Mouse (Mus musculus) embryonic fibroblast, embryonic 13.5 days (primary cell): Measurements from ENCODE around the gene Unc5cl. TPM values are rescaled to one million over a fixed set of nuclear protein-coding genes. Genes with fewer than 3 reads are reported as not detected.

Experiments
- H3K27ac ChIP-seq: 2 replicates; pipeline ENCODE4 v1.5.1; 2012; ENCODE audit warnings: low read length, control low read depth, inconsistent platforms; ENCODE audit not compliant: insufficient read depth
- H3K4me1 ChIP-seq: 2 replicates; pipeline ENCODE4 v1.6.1; 2011; ENCODE audit warnings: low read length; ENCODE audit not compliant: control insufficient read depth, insufficient read depth
- H3K4me3 ChIP-seq: 2 replicates; pipeline ENCODE4 v1.5.1; 2011; ENCODE audit warnings: mild to moderate bottlenecking, control low read depth, low read length; ENCODE audit not compliant: insufficient read depth
- CTCF ChIP-seq: IDR thresholded peaks from 2 replicates; pipeline ENCODE4 v1.5.1; 2011; ENCODE audit warnings: mild to moderate bottlenecking, control low read depth, low read length, moderate library complexity, borderline replicate concordance; ENCODE audit not compliant: insufficient read depth
- POLR2A ChIP-seq: IDR thresholded peaks from 2 replicates; pipeline ENCODE4 v1.6.1; 2011; ENCODE audit warnings: low read depth, mild to moderate bottlenecking, control low read depth, low read length, moderate library complexity
- polyA plus RNA-seq: library from polyadenylated mRNA; stranded (reverse); fragments of >200 nt; gene quantifications from 2 replicates; pipeline ENCODE4 v1.2.4, GENCODE M21; 2011; ENCODE audit warnings: low read depth; ENCODE audit not compliant: missing spikeins, insufficient read length

The Unc5cl gene
- polyA plus RNA-seq, 1 experiment, result not detected

DNA sequence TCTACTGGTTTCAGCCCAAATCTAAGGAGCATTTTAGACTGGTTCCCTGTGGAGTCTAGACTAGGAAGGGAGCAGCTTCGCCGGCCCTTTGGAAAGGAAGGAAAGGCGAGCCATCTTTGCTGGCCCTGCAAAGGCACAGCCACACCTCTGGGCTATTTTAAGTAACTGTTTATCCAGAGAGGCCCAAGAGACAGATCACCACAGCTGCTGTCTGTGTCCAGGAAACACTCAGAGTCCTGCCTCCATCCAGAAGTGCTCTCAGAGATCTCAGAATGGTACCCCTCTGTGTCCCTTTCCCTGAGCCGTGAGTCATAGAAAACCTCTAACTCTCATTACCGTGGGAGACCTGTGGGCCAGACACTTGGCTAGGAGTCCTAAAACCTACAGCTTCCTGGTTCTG is 24.3 kb upstream of the Unc5cl start:
- Histone ChIP-seq H3K27ac (no peak overlapping the region), H3K4me1 (no peaks in the 10 kb centered on the region), H3K4me3 (no peak overlapping the region)
- TF ChIP-seq CTCF (no peak), POLR2A (no peak)

DNA sequence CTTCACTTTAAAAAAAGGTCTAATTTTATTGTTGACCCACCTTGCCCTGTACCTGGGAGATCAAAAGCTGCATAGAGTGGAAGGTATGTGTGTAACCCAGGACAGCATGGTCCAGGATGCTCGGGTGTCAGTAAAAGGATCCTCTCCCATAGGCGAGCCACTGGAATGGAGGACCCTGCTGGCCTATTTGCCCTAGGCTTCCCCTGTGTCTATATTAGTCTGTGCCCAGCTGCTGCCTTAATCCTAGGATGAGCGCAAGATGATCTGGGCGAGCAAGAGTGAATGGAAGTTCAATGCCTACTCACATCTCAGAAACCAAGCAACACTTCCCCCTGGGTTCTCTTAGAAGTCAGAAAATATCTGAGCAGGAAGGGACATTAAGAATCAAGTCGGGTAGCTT is 23.6 kb upstream of the Unc5cl start:
- Histone ChIP-seq H3K4me3 (no peak overlapping the region), H3K27ac (no peak overlapping the region), H3K4me1 (no peaks in the 10 kb centered on the region)
- TF ChIP-seq CTCF (no peak), POLR2A (no peak)

DNA sequence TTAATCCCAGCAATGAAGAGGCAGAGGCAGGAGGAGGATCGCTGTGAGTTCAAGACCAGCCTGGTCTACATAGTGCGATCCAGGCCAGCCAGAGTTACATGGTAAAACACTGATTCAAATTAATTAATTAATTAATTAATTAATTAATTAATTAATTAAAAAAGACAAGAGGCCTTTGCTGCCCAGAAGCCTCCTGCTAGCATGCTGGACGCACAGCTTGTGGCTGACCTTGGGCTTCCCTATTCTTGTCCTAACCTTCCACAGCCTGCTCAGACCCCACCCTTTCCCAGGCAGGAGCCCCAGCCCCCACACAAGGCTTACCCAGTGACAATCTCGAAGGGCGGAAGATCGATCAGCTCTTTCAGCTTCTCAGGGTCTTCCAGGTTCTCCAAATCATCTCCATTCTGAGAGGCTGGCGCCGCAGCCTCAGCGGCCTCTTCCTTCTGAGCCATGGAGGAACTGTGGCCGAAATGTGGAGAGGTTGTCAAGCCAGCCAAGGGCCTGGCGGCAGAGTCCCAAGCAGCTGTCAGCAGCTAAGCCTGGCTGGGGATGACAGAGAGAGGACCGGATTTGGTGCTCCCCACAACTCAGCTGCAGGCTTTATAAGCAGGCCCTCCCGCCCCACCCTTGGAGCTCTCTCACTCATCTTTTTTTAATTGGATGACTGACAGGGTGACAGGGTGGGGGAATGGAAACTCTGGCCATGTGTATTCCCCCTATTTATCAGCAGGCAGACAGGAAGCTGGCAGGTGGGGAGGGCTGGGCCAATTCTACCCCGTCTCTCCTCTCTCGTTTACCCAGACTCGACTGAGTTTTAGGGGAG is 22.3 kb upstream of the Unc5cl start, which contains the start of gene Apobec2:
Apobec2 (minus strand) TSS at position 773 of the 823 bp plus-strand sequence.
- no peak for TF ChIP-seq CTCF
- TF ChIP-seq POLR2A, result no peak
- Histone ChIP-seq H3K4me3 (no peak within 1 kb of the TSS), H3K27ac (no peak within 1 kb of the TSS), H3K4me1 (no peaks in the 10 kb centered on the region)

DNA sequence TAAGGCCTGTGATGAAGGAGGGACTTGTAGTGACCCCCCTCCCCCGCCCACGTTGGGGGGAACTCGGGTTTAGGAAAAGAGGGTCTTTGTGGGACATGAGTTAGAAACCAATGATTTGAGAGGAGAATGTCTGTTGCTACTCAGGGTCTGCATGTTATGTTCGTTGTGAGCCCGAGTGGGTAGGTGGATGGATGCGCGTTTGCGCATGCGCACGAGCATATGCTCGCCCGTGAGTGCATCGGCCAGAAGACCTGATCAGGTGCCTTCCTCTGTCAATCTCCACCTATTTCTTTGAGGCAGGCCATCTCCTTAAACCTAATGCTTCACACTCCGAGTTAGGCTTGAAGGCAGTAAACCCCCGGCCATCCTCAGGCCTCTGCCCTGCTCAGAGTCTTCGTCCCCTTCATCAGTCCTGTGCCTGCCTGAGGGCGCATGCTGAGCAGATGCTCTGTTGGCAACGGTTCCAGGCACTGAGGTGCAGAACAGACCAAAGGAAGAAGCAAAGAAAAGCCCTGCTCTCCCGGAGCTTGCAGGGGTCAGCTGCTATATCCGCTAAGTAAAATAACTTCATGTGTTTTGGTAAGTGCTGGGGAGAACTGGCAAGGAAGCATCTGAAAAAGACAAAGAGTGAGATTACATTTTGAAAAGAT is 21.6 kb upstream of the Unc5cl start:
- Histone ChIP-seq H3K27ac (no peak overlapping the region), H3K4me1 (no peaks in the 10 kb centered on the region), H3K4me3 (no peak overlapping the region)
- TF ChIP-seq POLR2A (no peak), CTCF (no peak)

DNA sequence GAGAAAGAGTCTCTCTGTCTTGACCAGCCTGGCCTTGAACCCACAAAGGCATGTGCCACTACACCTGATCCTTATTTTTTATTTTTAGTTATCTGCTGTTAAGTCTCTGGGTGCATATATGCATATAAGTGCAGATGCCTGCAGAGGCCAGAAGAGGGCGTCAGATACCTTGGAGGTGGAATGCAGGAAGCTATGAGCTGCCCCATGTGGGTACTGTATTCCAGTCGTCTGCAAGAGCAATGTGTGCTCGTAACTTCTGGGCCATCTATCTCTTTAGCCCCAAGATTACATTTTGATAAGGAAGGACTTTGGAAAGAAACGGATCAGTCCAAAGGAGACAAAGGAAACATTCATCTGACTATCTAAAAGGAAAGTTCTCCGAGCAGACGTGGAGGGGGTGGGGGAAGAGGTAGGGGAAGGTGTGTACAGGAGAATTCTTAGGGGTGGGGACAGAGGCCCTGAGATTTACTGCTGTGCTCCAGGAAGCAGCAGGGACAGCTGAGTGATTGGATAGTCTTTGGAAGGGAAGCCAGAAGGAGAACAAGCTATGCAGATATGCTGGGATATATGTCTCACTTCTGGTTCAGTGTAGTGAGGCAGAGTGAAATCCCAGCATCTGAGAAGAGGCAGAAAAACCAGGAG is 20.9 kb upstream of the Unc5cl start:
- TF ChIP-seq CTCF (no peak), POLR2A (no peak)
- H3K4me1 ChIP-seq, result no peaks in the 10 kb centered on the region
- H3K27ac ChIP-seq, result no peak overlapping the region
- H3K4me3 ChIP-seq, result no peak overlapping the region

DNA sequence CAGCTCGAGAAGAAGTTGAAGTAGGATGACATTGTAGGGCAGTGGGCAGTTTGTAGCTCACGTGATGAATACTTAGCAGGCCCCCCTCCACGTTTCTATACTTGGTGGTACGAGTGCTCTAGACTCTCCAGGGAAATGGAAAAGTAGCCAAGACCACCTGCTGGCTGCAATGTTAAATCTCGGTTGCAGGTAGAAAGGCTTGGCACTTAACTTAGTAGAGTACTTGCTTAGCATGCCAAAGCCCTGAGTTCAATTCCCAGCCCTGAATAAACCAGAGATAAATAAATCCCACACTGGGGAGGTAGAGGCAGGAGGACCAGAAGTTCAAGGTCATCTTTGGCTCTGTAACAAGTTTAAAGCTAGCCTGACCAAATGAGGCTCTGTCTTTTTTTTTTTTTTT is 20.2 kb upstream of the Unc5cl start:
- TF ChIP-seq CTCF, result no peak
- no peak for TF ChIP-seq POLR2A
- Histone ChIP-seq H3K27ac (no peak overlapping the region), H3K4me3 (no peak overlapping the region), H3K4me1 (no peaks in the 10 kb centered on the region)

DNA sequence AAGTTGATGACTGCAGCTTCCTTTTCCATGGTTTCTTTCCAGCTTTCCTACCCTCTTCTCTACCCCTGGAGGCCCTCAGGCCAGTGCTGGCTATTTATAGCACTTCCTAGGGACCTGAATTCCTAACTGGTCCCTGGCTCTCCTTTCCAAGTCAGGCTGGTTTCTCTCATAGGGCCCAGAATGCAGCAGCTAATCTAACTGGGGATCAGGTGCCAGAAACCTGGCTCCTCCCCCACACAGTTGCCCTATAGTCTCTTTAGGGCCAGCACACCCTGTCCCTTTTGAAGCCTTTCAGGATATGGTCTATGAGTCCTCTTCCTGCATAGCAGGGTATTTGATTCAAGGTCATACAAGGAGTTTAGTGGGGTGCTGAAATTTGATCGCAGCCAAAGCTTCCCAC is 18.2 kb upstream of the Unc5cl start:
- TF ChIP-seq CTCF (no peak), POLR2A (no peak)
- Histone ChIP-seq H3K27ac (no peak overlapping the region), H3K4me1 (no peaks in the 10 kb centered on the region), H3K4me3 (no peak overlapping the region)

DNA sequence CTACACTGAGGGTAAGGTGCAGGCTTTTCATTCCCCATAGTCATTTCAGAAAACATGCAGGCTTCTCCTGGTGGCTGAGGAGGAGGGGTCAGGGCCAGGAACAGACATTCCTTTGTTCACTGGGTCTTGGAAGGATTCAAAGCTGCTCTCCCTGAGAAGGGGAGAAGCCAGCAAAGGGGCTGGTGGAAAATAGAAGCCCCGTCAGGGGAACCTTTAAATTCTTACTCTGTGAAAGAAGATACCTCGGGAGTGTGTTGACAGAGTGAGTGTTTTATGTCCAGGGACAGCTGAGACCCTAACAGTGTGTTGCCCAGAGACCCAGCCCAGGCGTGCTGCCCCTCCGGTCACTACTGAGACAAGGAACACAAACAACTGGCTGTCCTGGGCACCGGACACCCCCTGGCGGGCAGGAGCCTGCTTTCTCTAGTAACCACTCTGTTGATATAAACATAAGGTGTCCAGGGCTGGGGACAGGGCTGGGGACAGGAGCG is 17.2 kb upstream of the Unc5cl start:
- H3K4me1 ChIP-seq, result no peaks in the 10 kb centered on the region
- H3K27ac ChIP-seq, result no peak overlapping the region
- no peak for TF ChIP-seq CTCF
- no peak for TF ChIP-seq POLR2A
- H3K4me3 ChIP-seq, result no peak overlapping the region

DNA sequence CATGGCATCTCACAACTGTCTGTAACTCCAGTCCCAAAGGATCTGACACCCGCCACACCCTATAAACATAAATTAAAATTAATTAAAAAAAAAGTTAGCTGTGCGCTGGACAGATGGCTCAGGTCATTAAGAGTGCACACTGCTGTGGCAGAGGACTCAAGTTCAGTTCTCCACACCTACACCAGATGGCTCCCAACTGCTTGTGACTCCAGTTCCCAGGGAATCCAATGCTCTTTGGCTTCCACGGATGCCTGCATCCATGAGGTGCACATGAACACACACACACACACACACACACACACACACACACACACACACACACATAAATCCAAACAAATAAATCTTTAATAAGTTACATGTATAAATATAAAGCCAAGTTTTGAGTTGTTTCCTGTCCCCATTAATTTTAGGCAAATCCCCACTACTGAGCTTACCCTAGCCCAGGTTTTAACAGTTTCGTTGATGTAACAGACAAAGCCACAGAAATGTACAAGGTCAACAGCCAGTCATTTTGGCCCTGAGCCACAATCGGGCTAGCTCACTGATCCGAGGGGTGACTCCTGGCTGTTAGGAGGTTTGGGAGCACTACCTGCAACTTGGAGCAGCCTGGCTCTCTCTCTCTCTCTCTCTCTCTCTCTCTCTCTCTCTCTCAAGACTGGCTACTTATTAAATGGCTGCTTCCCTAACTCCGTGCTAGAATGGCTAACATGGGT is 11.8 kb upstream of the Unc5cl start:
- Histone ChIP-seq H3K4me1 (no peaks in the 10 kb centered on the region), H3K4me3 (no peak overlapping the region), H3K27ac (no peak overlapping the region)
- TF ChIP-seq POLR2A (no peak), CTCF (no peak)
